Mouse (Mus musculus): Measurements from ENCODE around the gene RPS10-NUDT3.

DNA sequence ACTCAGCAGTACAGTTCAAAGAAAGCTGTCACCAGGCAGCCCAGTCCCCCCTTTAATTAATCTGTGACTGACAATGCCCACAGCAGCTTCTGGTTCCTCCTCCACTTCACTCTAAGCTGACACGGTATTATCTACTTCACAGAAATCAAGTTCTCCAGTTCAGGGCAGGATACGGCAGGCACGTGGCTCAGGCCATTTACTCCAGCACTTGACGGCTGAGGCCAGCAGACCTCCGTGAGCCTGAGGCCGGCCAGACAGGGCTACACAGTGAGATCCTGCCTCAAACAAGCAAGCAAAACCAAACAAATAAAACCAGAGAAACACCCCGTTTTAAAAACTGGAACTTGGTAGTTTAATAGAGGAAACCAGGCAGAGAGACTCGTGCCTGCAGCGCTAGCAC is 48.4 kb downstream of the RPS10-NUDT3 start:
- TF ChIP-seq CTCF (IDR thresholded peaks at IDR 0.05; ENCODE audit: low read depth, low read length), result no peak
- no peak for TF ChIP-seq POLR2A (IDR thresholded peaks at IDR 0.05; ENCODE audit: extremely low read depth, insufficient read depth, low read length)
